Mouse (Mus musculus) layer of hippocampus, postnatal 10 days (tissue): ENCODE data around the gene Gas8. TPM values are rescaled to one million over a fixed set of nuclear protein-coding genes. Genes with fewer than 3 reads are reported as not detected.
"Not testable (repeated sequence)": the region's sequence is repeated elsewhere in the genome, so short reads cannot be mapped to it uniquely, and the experiment has no call there.

Experiments
- DNase-seq, 2 experiments: peaks; one replicate each; pipeline ENCODE4 v3.0.0; 2021; ENCODE audit warnings: low spot score in 2 of 2
- long read RNA-seq: library from polyadenylated mRNA; stranded (forward); transcript quantifications from one replicate; pipeline ENCODE4 v2.0.0, GENCODE M21; 2023
- total RNA-seq, 2 experiments: library from RNA; stranded (reverse); gene quantifications; 2 replicates each; pipeline ENCODE4 v1.2.3; 2021

Gas8 gene
- total RNA-seq = 10 to 100 TPM; 39.9 to 43.0 TPM
- long read RNA-seq, transcript Gas8-201 (11 exons, 1,681 nt) = major isoform, 12 of 39 reads
- long read RNA-seq, partial matches to known transcripts = 3 of 39 reads
- long read RNA-seq, other reads (novel, unspliced or antisense) = 23 of 39 reads

- peak; percentile 84 to 89 for DNase-seq
These were observed at the start of gene Gas8 for GRCm38 (mm10) chr8:123518667-123519066. Gene Gas8, plus strand, starts transcription at chr8:123518834.

GRCm38 (mm10) chr8:123472991-123473390 is 45.6 kb upstream of the Gas8 start:
- DNase-seq = not testable (repeated sequence)

GRCm38 (mm10) chr8:123474549-123474948 is 44.1 kb upstream of the Gas8 start:
- not testable (repeated sequence) for DNase-seq

- peak; percentile 34 to 39 for DNase-seq
These were observed 41.5 kb upstream of the Gas8 start for GRCm38 (mm10) chr8:123476911-123477736.

- peak; percentile 89 to 95 for DNase-seq
These were observed 40.8 kb upstream of the Gas8 start, which contains the start of gene Afg3l1 for GRCm38 (mm10) chr8:123477737-123478258. Gene Afg3l1, plus strand, starts transcription at chr8:123477903.

GRCm38 (mm10) chr8:123478456-123479218 is 40.0 kb upstream of the Gas8 start:
- no peak for DNase-seq

- DNase-seq = no peak
These were observed 36.0 kb upstream of the Gas8 start for GRCm38 (mm10) chr8:123482627-123483026.

GRCm38 (mm10) chr8:123491280-123492075 is 27.2 kb upstream of the Gas8 start:
- no peak for DNase-seq

GRCm38 (mm10) chr8:123492898-123493297 is 25.7 kb upstream of the Gas8 start:
- no peak for DNase-seq

GRCm38 (mm10) chr8:123497699-123498098 is 20.9 kb upstream of the Gas8 start:
- no peak for DNase-seq

GRCm38 (mm10) chr8:123498963-123499362 is 19.7 kb upstream of the Gas8 start:
- peak in 1 of 2 experiments; percentile 24 for DNase-seq

GRCm38 (mm10) chr8:123499556-123499955 is 19.1 kb upstream of the Gas8 start:
- DNase-seq = no peak

- no peak for DNase-seq
These were observed 16.4 kb upstream of the Gas8 start for GRCm38 (mm10) chr8:123502192-123502591.

GRCm38 (mm10) chr8:123503801-123504467 is 14.7 kb upstream of the Gas8 start:
- no peak for DNase-seq

GRCm38 (mm10) chr8:123504591-123505195 is 13.9 kb upstream of the Gas8 start:
- DNase-seq = no peak

GRCm38 (mm10) chr8:123505267-123505666 is 13.4 kb upstream of the Gas8 start:
- DNase-seq = no peak

- DNase-seq = no peak
These were observed 12.9 kb upstream of the Gas8 start for GRCm38 (mm10) chr8:123505695-123506094.

GRCm38 (mm10) chr8:123507153-123507552 is 11.5 kb upstream of the Gas8 start:
- no peak for DNase-seq

- DNase-seq = no peak
These were observed 7.8 kb upstream of the Gas8 start for GRCm38 (mm10) chr8:123510819-123511218.

- no peak for DNase-seq
These were observed 4.5 kb upstream of the Gas8 start for GRCm38 (mm10) chr8:123514136-123514535.
